Comparison of ENCODE assay signal across 8 mouse cellular contexts in the genomic region with DNA sequence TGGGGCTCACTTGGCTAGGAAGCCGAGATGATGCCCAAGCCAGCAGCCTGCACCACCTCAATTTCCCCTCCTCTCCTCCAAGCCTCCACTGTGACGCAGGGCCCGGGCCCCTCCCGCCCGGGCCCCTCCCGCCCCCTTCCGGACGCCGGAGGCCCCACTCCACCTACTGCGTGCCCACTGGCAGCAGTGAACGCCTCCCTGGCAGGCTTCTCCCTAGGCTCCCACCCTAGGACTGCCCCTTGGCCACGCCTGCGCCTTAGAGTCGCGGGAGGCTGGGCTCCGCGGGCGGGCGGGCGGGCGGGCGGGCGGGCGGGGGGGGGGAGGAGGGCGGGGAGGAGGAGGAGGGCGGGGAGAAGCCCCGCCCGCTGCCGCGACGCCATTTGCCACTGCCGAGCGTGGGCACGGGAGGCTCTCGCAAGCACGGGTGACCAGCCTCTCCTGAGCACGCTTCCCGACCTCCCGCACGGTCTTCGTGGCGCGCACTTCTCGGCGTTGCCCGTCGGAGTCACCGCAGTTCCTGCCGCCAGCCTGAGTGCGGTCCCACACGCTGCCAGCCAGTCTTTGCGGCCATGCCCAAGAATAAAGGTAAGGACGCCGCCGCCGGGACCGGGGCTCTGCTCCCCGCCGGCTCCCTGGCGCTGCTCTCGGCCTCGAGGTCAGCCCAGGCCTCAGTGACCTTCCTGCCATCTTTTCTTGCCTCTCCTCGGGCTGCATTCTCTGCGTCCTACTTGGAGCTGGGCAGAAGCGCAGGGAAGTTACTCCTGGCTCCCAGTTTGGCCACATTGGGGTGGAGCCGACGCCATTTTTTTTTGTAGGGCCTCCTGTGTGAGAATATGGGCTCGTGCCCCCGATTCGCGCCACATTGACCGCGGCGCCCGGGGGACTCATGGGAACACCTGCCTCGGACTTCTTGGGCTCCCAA. TPM values are rescaled to one million over a fixed set of nuclear protein-coding genes. Genes with fewer than 3 reads are reported as not detected.
A peak's percentile ranks its signal among the peaks of the same experiment; 100 is the strongest.
DNase-seq lines count a peak whose midpoint lies in the region; ATAC-seq lines count a peak whose summit lies in the region.

A gene (plus strand): TSS at position 348 of the 922 bp plus-strand sequence.

- intact Hi-C loops in left cerebral cortex, postnatal 14 days (cut with DNase I), result no loop called here

- H3K4me3 ChIP-seq in intestine, embryonic 14.5 days (ENCODE audit: low read depth, low read length), result peak within 1 kb of the TSS; percentile 56

- 12% methylated on average over 50 of the region's 76 CpGs for WGBS in intestine, embryonic 14.5 days

- peak within 1 kb of the TSS; percentile 65 for H3K27ac ChIP-seq in intestine, embryonic 14.5 days (ENCODE audit: low read depth)

- no peaks in the 10 kb centered on the region for H3K27me3 ChIP-seq in intestine, embryonic 14.5 days (replicated peaks; ENCODE audit: control insufficient read depth, insufficient read depth, low read length)

- H3K9ac ChIP-seq in intestine, embryonic 14.5 days (ENCODE audit: low read length), result peak within 1 kb of the TSS; percentile 64

- no peaks in the 10 kb centered on the region for H3K4me1 ChIP-seq in intestine, embryonic 14.5 days (replicated peaks; ENCODE audit: control insufficient read depth, insufficient read depth, low read length)

- peak; percentile 98 for ATAC-seq in intestine, embryonic 14.5 days (replicated peaks; ENCODE audit: low FRiP score, low TSS enrichment, low read depth)

- peak; percentile 87 to 88 for DNase-seq in adrenal gland, adult (ENCODE audit: inconsistent age in 2 of 2, low spot score in 1 of 2)
- DNase-seq in embryo, embryonic 10.5 days (ENCODE audit: low spot score), result peak; percentile 79
- peak; percentile 75 for DNase-seq in gastrocnemius, postnatal 25 days
- peak; percentile 87 for DNase-seq in intestine, embryonic 14.5 days (ENCODE audit: low spot score)
- peak; percentile 27 to 65 for DNase-seq in left cerebral cortex, postnatal 14 days (ENCODE audit: low spot score in 2 of 2)
- DNase-seq in mesoderm, embryonic 11.5 days (ENCODE audit: low read depth, low spot score), result peak; percentile 76
- peak; percentile 36 to 44 for DNase-seq in right cerebral cortex, postnatal 36 days (ENCODE audit: low spot score in 2 of 2)
- peak; percentile 75 for DNase-seq in yolk sac, embryonic 10.5 days (ENCODE audit: low spot score)

- H3K36me3 ChIP-seq in intestine, embryonic 14.5 days (ENCODE audit: control insufficient read depth, insufficient read depth, low read length), result no peaks in the 10 kb centered on the region; the same call in none of the 2 replicates

- H3K4me2 ChIP-seq in intestine, embryonic 14.5 days (ENCODE audit: low read length), result peak within 1 kb of the TSS; percentile 52

- H3K9me3 ChIP-seq in intestine, embryonic 14.5 days (ENCODE audit: control insufficient read depth, low read length), result no peaks in the 10 kb centered on the region

RNA-seq across cellular contexts. Expression of the gene that starts here (rescaled TPM):
- total RNA-seq in gastrocnemius, postnatal 25 days (2021), result 10 to 100 TPM; 76.0 to 76.2 TPM
- 132 and 135 TPM in 2 replicates for polyA plus RNA-seq in intestine, embryonic 14.5 days (2014; fragmentation: Nextera tagmentation; extraction: Ambion mirVana)
- total RNA-seq in left cerebral cortex, postnatal 14 days (2021), result 100 to 1,000 TPM; 153 to 165 TPM

Comparison
In these comparisons a context has a peak if more than half of its experiments do, and no peak if none do; other contexts are left out.
1. Peak in every context shown above with its lines: DNase-seq, ATAC-seq, H3K4me3 ChIP-seq and H3K27ac ChIP-seq.